Mouse (Mus musculus): Measurements from ENCODE around the gene Cby3. TPM values are rescaled to one million over a fixed set of nuclear protein-coding genes. Genes with fewer than 3 reads are reported as not detected.
A peak's percentile ranks its signal among the peaks of the same experiment; 100 is the strongest.

Gene Cby3
- polyA plus RNA-seq, 1 experiment from 2014 or later, result not detected

- Histone ChIP-seq H3K9me3 (replicated peaks) (no peaks in the 10 kb centered on the region), H3K4me3 (replicated peaks) (peak within 1 kb of the TSS; percentile 99), H3K36me3 (replicated peaks) (peaks cover 18% of the 10 kb centered on the region), H3K4me2 (peak within 1 kb of the TSS; percentile 87), H3K27ac (replicated peaks) (peak within 1 kb of the TSS; percentile 100), H3K4me1 (replicated peaks) (peaks cover 30% of the 10 kb centered on the region), H3K9ac (peak within 1 kb of the TSS; percentile 97), H3K27me3 (no peaks in the 10 kb centered on the region)
- under 1% methylated on average over 76 of the region's 76 CpGs for WGBS (ENCODE audit: insufficient replicate concordance)
- ATAC-seq (ENCODE audit: insufficient read depth), result peak; percentile 84
These were observed 22.9 kb downstream of the Cby3 start, which contains the start of gene Hnrnph1 for GRCm38 (mm10) chr11:50376911-50377891. Hnrnph1 (plus strand) TSS chr11:50376990.

- peak; percentile 68 for ATAC-seq (ENCODE audit: insufficient read depth)
- Histone ChIP-seq H3K4me1 (replicated peaks) (peaks cover 34% of the 10 kb centered on the region), H3K27ac (replicated peaks) (peak overlapping the region; percentile 100), H3K36me3 (replicated peaks) (peaks cover 26% of the 10 kb centered on the region), H3K9me3 (replicated peaks) (no peaks in the 10 kb centered on the region), H3K27me3 (no peaks in the 10 kb centered on the region), H3K9ac (peak overlapping the region; percentile 97), H3K4me2 (peak overlapping the region; percentile 87), H3K4me3 (replicated peaks) (peak overlapping the region; percentile 99)
- WGBS (ENCODE audit: insufficient replicate concordance), result under 1% methylated on average over 71 of the region's 71 CpGs
These were observed 23.8 kb downstream of the Cby3 start for GRCm38 (mm10) chr11:50377892-50378684.

GRCm38 (mm10) chr11:50379023-50379752 is 24.9 kb downstream of the Cby3 start:
- 47% methylated on average over 12 of the region's 12 CpGs for WGBS (ENCODE audit: insufficient replicate concordance)
- Histone ChIP-seq H3K36me3 (replicated peaks) (peaks cover 32% of the 10 kb centered on the region), H3K9ac (peak overlapping the region; percentile 97), H3K27me3 (no peaks in the 10 kb centered on the region), H3K27ac (replicated peaks) (peak overlapping the region; percentile 100), H3K4me2 (peak overlapping the region; percentile 87), H3K9me3 (replicated peaks) (no peaks in the 10 kb centered on the region), H3K4me3 (replicated peaks) (peak overlapping the region; percentile 99), H3K4me1 (replicated peaks) (peaks cover 34% of the 10 kb centered on the region)
- ATAC-seq (ENCODE audit: insufficient read depth), result no peak

GRCm38 (mm10) chr11:50381311-50381710 is 27.0 kb downstream of the Cby3 start:
- Histone ChIP-seq H3K36me3 (replicated peaks) (peaks cover 46% of the 10 kb centered on the region), H3K4me2 (peak overlapping the region; percentile 46), H3K9ac (no peak overlapping the region), H3K9me3 (replicated peaks) (no peaks in the 10 kb centered on the region), H3K27ac (replicated peaks) (no peak overlapping the region), H3K4me3 (replicated peaks) (no peak overlapping the region), H3K4me1 (replicated peaks) (peaks cover 27% of the 10 kb centered on the region), H3K27me3 (no peaks in the 10 kb centered on the region)
- no peak for ATAC-seq (ENCODE audit: insufficient read depth)
- 48% methylated on average over 4 of the region's 4 CpGs for WGBS (ENCODE audit: insufficient replicate concordance)

GRCm38 (mm10) chr11:50387167-50387679 is 33.0 kb downstream of the Cby3 start:
- no peaks in the 10 kb centered on the region for H3K27me3 ChIP-seq
- H3K36me3 ChIP-seq (replicated peaks), result peaks cover 64% of the 10 kb centered on the region
- H3K4me2 ChIP-seq, result no peak overlapping the region
- 0 out of 2 replicates have a peak, but pooled peaks cover 3% of the 10 kb centered on the region for H3K4me1 ChIP-seq (replicated peaks)
- WGBS (ENCODE audit: insufficient replicate concordance), result 85% methylated on average over 3 of the region's 3 CpGs
- ATAC-seq (ENCODE audit: insufficient read depth), result no peak
- no peak overlapping the region for H3K4me3 ChIP-seq (replicated peaks)
- H3K9me3 ChIP-seq (replicated peaks), result no peaks in the 10 kb centered on the region
- H3K9ac ChIP-seq, result no peak overlapping the region
- no peak overlapping the region for H3K27ac ChIP-seq (replicated peaks)

GRCm38 (mm10) chr11:50387697-50388096 is 33.4 kb downstream of the Cby3 start:
- no peak for ATAC-seq (ENCODE audit: insufficient read depth)
- Histone ChIP-seq H3K27ac (replicated peaks) (no peak overlapping the region), H3K4me3 (replicated peaks) (no peak overlapping the region), H3K9me3 (replicated peaks) (no peaks in the 10 kb centered on the region), H3K36me3 (replicated peaks) (peaks cover 62% of the 10 kb centered on the region), H3K4me2 (no peak overlapping the region), H3K27me3 (no peaks in the 10 kb centered on the region), H3K4me1 (replicated peaks) (no peaks in the 10 kb centered on the region), H3K9ac (no peak overlapping the region)
- WGBS (ENCODE audit: insufficient replicate concordance), result 74% methylated on average over 4 of the region's 4 CpGs

- Histone ChIP-seq H3K4me3 (replicated peaks) (no peak overlapping the region), H3K9me3 (replicated peaks) (no peaks in the 10 kb centered on the region), H3K9ac (no peak overlapping the region), H3K27ac (replicated peaks) (no peak overlapping the region), H3K4me2 (no peak overlapping the region), H3K4me1 (replicated peaks) (no peaks in the 10 kb centered on the region), H3K36me3 (replicated peaks) (peaks cover 56% of the 10 kb centered on the region), H3K27me3 (no peaks in the 10 kb centered on the region)
- WGBS (ENCODE audit: insufficient replicate concordance), result 84% methylated on average over 3 of the region's 3 CpGs
- ATAC-seq (ENCODE audit: insufficient read depth), result no peak
These were observed 34.1 kb downstream of the Cby3 start for GRCm38 (mm10) chr11:50388217-50388929.

GRCm38 (mm10) chr11:50389011-50389410 is 34.7 kb downstream of the Cby3 start:
- no peak overlapping the region for H3K9ac ChIP-seq
- ATAC-seq (ENCODE audit: insufficient read depth), result no peak

GRCm38 (mm10) chr11:50389616-50390015 is 35.4 kb downstream of the Cby3 start:
- H3K36me3 ChIP-seq (replicated peaks), result peaks cover 52% of the 10 kb centered on the region
- H3K9ac ChIP-seq, result no peak overlapping the region
- H3K27ac ChIP-seq (replicated peaks), result no peak overlapping the region
- WGBS (ENCODE audit: insufficient replicate concordance), result 63% methylated on average over 5 of the region's 5 CpGs
- no peaks in the 10 kb centered on the region for H3K27me3 ChIP-seq
- H3K9me3 ChIP-seq (replicated peaks), result no peaks in the 10 kb centered on the region
- no peak overlapping the region for H3K4me2 ChIP-seq
- H3K4me3 ChIP-seq (replicated peaks), result no peak overlapping the region
- no peaks in the 10 kb centered on the region for H3K4me1 ChIP-seq (replicated peaks)
- ATAC-seq (ENCODE audit: insufficient read depth), result no peak

More at GRCm38 (mm10) chr11:50389011-50389410, 34.7 kb downstream of the Cby3 start:
- Histone ChIP-seq H3K4me1 (replicated peaks) (no peaks in the 10 kb centered on the region), H3K9me3 (replicated peaks) (no peaks in the 10 kb centered on the region), H3K4me3 (replicated peaks) (no peak overlapping the region), H3K27me3 (no peaks in the 10 kb centered on the region), H3K36me3 (replicated peaks) (peaks cover 52% of the 10 kb centered on the region), H3K4me2 (no peak overlapping the region), H3K27ac (replicated peaks) (no peak overlapping the region)
- 64% methylated on average over 3 of the region's 3 CpGs for WGBS (ENCODE audit: insufficient replicate concordance)
